Mouse (Mus musculus): ENCODE results near the gene Atxn1l.

GRCm38 (mm10) chr8:109764031-109764430 lies 26.5 kb upstream of the Atxn1l start:
- no peak for TF ChIP-seq CTCF (IDR thresholded peaks at IDR 0.05; ENCODE audit: low read depth)
- no peak for TF ChIP-seq EP300 (IDR thresholded peaks at IDR 0.05; ENCODE audit: low read depth)

Data from heart, postnatal 0 days (tissue).